ENCODE assay signal across 23 mouse cellular contexts in genomic region chr6:80839784-80840183, GRCm38 (mm10).
"Had no signal": no experiment of that assay in that cellular context is flagged by ENCODE, and none has a peak within 500 bp of the region (broad histone marks: within the 10 kb centered on the region; RNA-seq: fewer than 3 reads in every experiment).

No protein-coding gene starts in this region.

- H3K4me1 ChIP-seq: heart, embryonic 10.5 days; heart, embryonic 12.5 days; hindbrain, embryonic 10.5 days; hindbrain, embryonic 12.5 days; intestine, embryonic 15.5 days; limb, embryonic 10.5 days; limb, embryonic 12.5 days had no signal

- H3K9me3 ChIP-seq: heart, embryonic 10.5 days; heart, embryonic 12.5 days; hindbrain, embryonic 10.5 days; hindbrain, embryonic 12.5 days; intestine, embryonic 15.5 days; limb, embryonic 10.5 days; limb, embryonic 12.5 days had no signal

- H3K27ac ChIP-seq: gastrocnemius, adult 2 months; heart, embryonic 10.5 days; hindbrain, embryonic 10.5 days; hindbrain, embryonic 12.5 days; hindbrain, embryonic 14.5 days; intestine, embryonic 15.5 days; layer of hippocampus, adult 2 months; left cerebral cortex, adult 2 months; limb, embryonic 10.5 days; limb, embryonic 12.5 days had no signal

- H3K27me3 ChIP-seq: heart, embryonic 12.5 days; hindbrain, embryonic 12.5 days; intestine, embryonic 15.5 days; limb, embryonic 12.5 days had no signal

- H3K9ac ChIP-seq: heart, embryonic 12.5 days; hindbrain, embryonic 12.5 days; hindbrain, embryonic 14.5 days; intestine, embryonic 15.5 days; limb, embryonic 12.5 days had no signal

- ATAC-seq: hindbrain, embryonic 16.5 days; inflammation-experienced regulatory T-cells, adult 6 months; intestine, embryonic 15.5 days; intestine, postnatal 0 days had no signal

- DNase-seq: gastrocnemius, adult 2 months; gastrocnemius, postnatal 10 days; gastrocnemius, postnatal 25 days; heart, adult 18-20 months; heart, postnatal 10 days; heart, postnatal 4 days; kidney, adult 18-20 months; kidney, adult 8-10 months; kidney, postnatal 14 days; kidney, postnatal 36 days had no signal

- H3K36me3 ChIP-seq: heart, embryonic 10.5 days; heart, embryonic 12.5 days; hindbrain, embryonic 10.5 days; hindbrain, embryonic 12.5 days; intestine, embryonic 15.5 days; limb, embryonic 10.5 days; limb, embryonic 12.5 days had no signal

- H3K4me3 ChIP-seq: gastrocnemius, adult 2 months; heart, embryonic 10.5 days; heart, embryonic 12.5 days; hindbrain, embryonic 10.5 days; hindbrain, embryonic 12.5 days; intestine, embryonic 15.5 days; layer of hippocampus, adult 2 months; left cerebral cortex, adult 2 months; limb, embryonic 10.5 days; limb, embryonic 12.5 days had no signal

- H3K4me2 ChIP-seq: heart, embryonic 12.5 days; hindbrain, embryonic 12.5 days; hindbrain, embryonic 14.5 days; intestine, embryonic 15.5 days; limb, embryonic 12.5 days had no signal
